Mouse (Mus musculus): Measurements from ENCODE around the gene Atpif1. TPM values are rescaled to one million over a fixed set of nuclear protein-coding genes. Genes with fewer than 3 reads are reported as not detected.

The Atpif1 gene
- polyA plus RNA-seq, 1 experiment, result 477 TPM

- Histone ChIP-seq H3K4me2 (ENCODE audit: low read depth) (no peak overlapping the region), H3ac (ENCODE audit: control insufficient read depth, insufficient read length) (no peak overlapping the region), H3K4me3 (no peak overlapping the region), H3K27me3 (ENCODE audit: control insufficient read depth, insufficient read depth, insufficient read length) (no peaks in the 10 kb centered on the region), H3K36me3 (ENCODE audit: control insufficient read depth, insufficient read depth) (peaks cover 9% of the 10 kb centered on the region), H3K79me2 (ENCODE audit: control insufficient read depth, insufficient read depth) (peaks cover 31% of the 10 kb centered on the region)
- TF ChIP-seq SRF (IDR thresholded peaks at IDR 0.05; ENCODE audit: control insufficient read depth, insufficient read length, low read depth), result no peak
- no peak for TF ChIP-seq POLR2AphosphoS2 (IDR thresholded peaks at IDR 0.05; ENCODE audit: insufficient read length, low read depth)
- no peak for TF ChIP-seq MYOG (IDR thresholded peaks at IDR 0.05; ENCODE audit: control insufficient read depth in 1 of 3, insufficient read depth in 1 of 3, insufficient read length in 2 of 3, low read depth in 2 of 3)
- TF ChIP-seq MAX (IDR thresholded peaks at IDR 0.05; ENCODE audit: low read depth), result no peak
- no peak for TF ChIP-seq MYOD1 (IDR thresholded peaks at IDR 0.05; ENCODE audit: control insufficient read depth in 1 of 3, insufficient read length in 2 of 3, low read depth in 2 of 3)
- no peak for TF ChIP-seq REST (IDR thresholded peaks at IDR 0.05; ENCODE audit: insufficient read depth, insufficient read length)
- no peak for TF ChIP-seq POLR2A (IDR thresholded peaks at IDR 0.05; ENCODE audit: insufficient read length, low read depth)
- no peak for TF ChIP-seq E2F4 (IDR thresholded peaks at IDR 0.05; ENCODE audit: insufficient read depth)
- no peak for TF ChIP-seq CEBPB (IDR thresholded peaks at IDR 0.05; ENCODE audit: insufficient read depth, poor library complexity, severe bottlenecking)
- TF ChIP-seq TCF3 (IDR thresholded peaks at IDR 0.05; ENCODE audit: insufficient read length, low read depth), result no peak
- no peak for TF ChIP-seq USF1 (IDR thresholded peaks at IDR 0.05; ENCODE audit: low read depth)
- no peak for TF ChIP-seq TCF12 (IDR thresholded peaks at IDR 0.05; ENCODE audit: insufficient read depth, poor library complexity, severe bottlenecking)
These were observed 21.4 kb downstream of the Atpif1 start for GRCm38 (mm10) chr4:132512080-132512479.

GRCm38 (mm10) chr4:132510352-132510798, 23.1 kb downstream of the Atpif1 start, which contains the start of gene Sesn2:
Gene Sesn2, minus strand, starts transcription at chr4:132510501.
- Histone ChIP-seq H3K4me2 (ENCODE audit: low read depth) (peak within 1 kb of the TSS; percentile 93), H3K27me3 (ENCODE audit: control insufficient read depth, insufficient read depth, insufficient read length) (no peaks in the 10 kb centered on the region), H3K4me3 (peak within 1 kb of the TSS; percentile 99), H3K36me3 (ENCODE audit: control insufficient read depth, insufficient read depth) (peaks cover 9% of the 10 kb centered on the region), H3K79me2 (ENCODE audit: control insufficient read depth, insufficient read depth) (peaks cover 48% of the 10 kb centered on the region), H3ac (ENCODE audit: control insufficient read depth, insufficient read length) (peak within 1 kb of the TSS; percentile 72)
- TF ChIP-seq REST (IDR thresholded peaks at IDR 0.05; ENCODE audit: insufficient read depth, insufficient read length) (peak; percentile 25), POLR2AphosphoS2 (IDR thresholded peaks at IDR 0.05; ENCODE audit: insufficient read length, low read depth) (peak; percentile 99), TCF3 (IDR thresholded peaks at IDR 0.05; ENCODE audit: insufficient read length, low read depth) (no peak), CEBPB (IDR thresholded peaks at IDR 0.05; ENCODE audit: insufficient read depth, poor library complexity, severe bottlenecking) (no peak), SRF (IDR thresholded peaks at IDR 0.05; ENCODE audit: control insufficient read depth, insufficient read length, low read depth) (no peak), MYOG (IDR thresholded peaks at IDR 0.05; ENCODE audit: control insufficient read depth in 1 of 3, insufficient read depth in 1 of 3, insufficient read length in 2 of 3, low read depth in 2 of 3) (peak in 1 of 3 experiments; percentile 23), MAX (IDR thresholded peaks at IDR 0.05; ENCODE audit: low read depth) (no peak), E2F4 (IDR thresholded peaks at IDR 0.05; ENCODE audit: insufficient read depth) (no peak), USF1 (IDR thresholded peaks at IDR 0.05; ENCODE audit: low read depth) (no peak), MYOD1 (IDR thresholded peaks at IDR 0.05; ENCODE audit: control insufficient read depth in 1 of 3, insufficient read length in 2 of 3, low read depth in 2 of 3) (no peak), POLR2A (IDR thresholded peaks at IDR 0.05; ENCODE audit: insufficient read length, low read depth) (peak; percentile 88), TCF12 (IDR thresholded peaks at IDR 0.05; ENCODE audit: insufficient read depth, poor library complexity, severe bottlenecking) (no peak)

- no peaks in the 10 kb centered on the region for H3K27me3 ChIP-seq (ENCODE audit: control insufficient read depth, insufficient read depth, insufficient read length)
- TF ChIP-seq CEBPB (IDR thresholded peaks at IDR 0.05; ENCODE audit: insufficient read depth, poor library complexity, severe bottlenecking) (0 out of 2 replicates have a peak, but pooled peaks have one; percentile 7), POLR2AphosphoS2 (IDR thresholded peaks at IDR 0.05; ENCODE audit: insufficient read length, low read depth) (peak; percentile 84), MYOD1 (IDR thresholded peaks at IDR 0.05; ENCODE audit: control insufficient read depth in 1 of 3, insufficient read length in 2 of 3, low read depth in 2 of 3) (no peak), POLR2A (IDR thresholded peaks at IDR 0.05; ENCODE audit: insufficient read length, low read depth) (peak; percentile 81)
- peaks cover 9% of the 10 kb centered on the region for H3K36me3 ChIP-seq (ENCODE audit: control insufficient read depth, insufficient read depth)
- peak overlapping the region; percentile 93 for H3K4me2 ChIP-seq (ENCODE audit: low read depth)
- peaks cover 54% of the 10 kb centered on the region for H3K79me2 ChIP-seq (ENCODE audit: control insufficient read depth, insufficient read depth)
- H3K4me3 ChIP-seq, result peak overlapping the region; percentile 99
- H3ac ChIP-seq (ENCODE audit: control insufficient read depth, insufficient read length), result peak overlapping the region; percentile 72
These were observed 23.7 kb downstream of the Atpif1 start for GRCm38 (mm10) chr4:132509621-132510296.

GRCm38 (mm10) chr4:132507210-132507609, 26.2 kb downstream of the Atpif1 start:
- H3K79me2 ChIP-seq (ENCODE audit: control insufficient read depth, insufficient read depth), result peaks cover 79% of the 10 kb centered on the region
- TF ChIP-seq TCF12 (IDR thresholded peaks at IDR 0.05; ENCODE audit: insufficient read depth, poor library complexity, severe bottlenecking) (no peak), REST (IDR thresholded peaks at IDR 0.05; ENCODE audit: insufficient read depth, insufficient read length) (no peak)
- H3K4me3 ChIP-seq, result peak overlapping the region; percentile 99
- peaks cover 16% of the 10 kb centered on the region for H3K36me3 ChIP-seq (ENCODE audit: control insufficient read depth, insufficient read depth)
- peak overlapping the region; percentile 93 for H3K4me2 ChIP-seq (ENCODE audit: low read depth)
- no peaks in the 10 kb centered on the region for H3K27me3 ChIP-seq (ENCODE audit: control insufficient read depth, insufficient read depth, insufficient read length)
- H3ac ChIP-seq (ENCODE audit: control insufficient read depth, insufficient read length), result no peak overlapping the region

GRCm38 (mm10) chr4:132506250-132506649, 27.2 kb downstream of the Atpif1 start:
- TF ChIP-seq SRF (IDR thresholded peaks at IDR 0.05; ENCODE audit: control insufficient read depth, insufficient read length, low read depth), result no peak
- TF ChIP-seq REST (IDR thresholded peaks at IDR 0.05; ENCODE audit: insufficient read depth, insufficient read length), result no peak
- no peak for TF ChIP-seq POLR2AphosphoS2 (IDR thresholded peaks at IDR 0.05; ENCODE audit: insufficient read length, low read depth)
- no peak for TF ChIP-seq CEBPB (IDR thresholded peaks at IDR 0.05; ENCODE audit: insufficient read depth, poor library complexity, severe bottlenecking)
- no peak for TF ChIP-seq E2F4 (IDR thresholded peaks at IDR 0.05; ENCODE audit: insufficient read depth)
- no peak for TF ChIP-seq TCF12 (IDR thresholded peaks at IDR 0.05; ENCODE audit: insufficient read depth, poor library complexity, severe bottlenecking)
- no peak for TF ChIP-seq TCF3 (IDR thresholded peaks at IDR 0.05; ENCODE audit: insufficient read length, low read depth)
- TF ChIP-seq MYOG (IDR thresholded peaks at IDR 0.05; ENCODE audit: control insufficient read depth in 1 of 3, insufficient read depth in 1 of 3, insufficient read length in 2 of 3, low read depth in 2 of 3), result no peak
- TF ChIP-seq POLR2A (IDR thresholded peaks at IDR 0.05; ENCODE audit: insufficient read length, low read depth), result no peak
- TF ChIP-seq MAX (IDR thresholded peaks at IDR 0.05; ENCODE audit: low read depth), result no peak
- no peak for TF ChIP-seq MYOD1 (IDR thresholded peaks at IDR 0.05; ENCODE audit: control insufficient read depth in 1 of 3, insufficient read length in 2 of 3, low read depth in 2 of 3)
- no peak for TF ChIP-seq USF1 (IDR thresholded peaks at IDR 0.05; ENCODE audit: low read depth)
- no peak overlapping the region for H3ac ChIP-seq (ENCODE audit: control insufficient read depth, insufficient read length)
- peaks cover 21% of the 10 kb centered on the region for H3K36me3 ChIP-seq (ENCODE audit: control insufficient read depth, insufficient read depth)
- H3K4me2 ChIP-seq (ENCODE audit: low read depth), result peak overlapping the region; percentile 93
- H3K79me2 ChIP-seq (ENCODE audit: control insufficient read depth, insufficient read depth), result peaks cover 80% of the 10 kb centered on the region
- no peaks in the 10 kb centered on the region for H3K27me3 ChIP-seq (ENCODE audit: control insufficient read depth, insufficient read depth, insufficient read length)
- peak overlapping the region; percentile 99 for H3K4me3 ChIP-seq

Measured in myocyte (in vitro differentiated cells).